Mouse (Mus musculus) cortical plate, adult 2 months (tissue): ENCODE data around the gene St6galnac1.

Experiments
- CTCF ChIP-seq: fragments of 200-500 bp; IDR thresholded peaks from 2 replicates; pipeline ENCODE4 v1.5.1; 2011; ENCODE audit warnings: mild to moderate bottlenecking, control low read depth, low read length; ENCODE audit not compliant: insufficient read depth; ENCODE audit errors: extremely low read depth
- POLR2A ChIP-seq: fragments of 200-500 bp; IDR thresholded peaks from 2 replicates; pipeline ENCODE4 v1.6.1; 2011; ENCODE audit warnings: mild to moderate bottlenecking, low read length, control low read depth; ENCODE audit not compliant: insufficient read depth; ENCODE audit errors: extremely low read depth

DNA sequence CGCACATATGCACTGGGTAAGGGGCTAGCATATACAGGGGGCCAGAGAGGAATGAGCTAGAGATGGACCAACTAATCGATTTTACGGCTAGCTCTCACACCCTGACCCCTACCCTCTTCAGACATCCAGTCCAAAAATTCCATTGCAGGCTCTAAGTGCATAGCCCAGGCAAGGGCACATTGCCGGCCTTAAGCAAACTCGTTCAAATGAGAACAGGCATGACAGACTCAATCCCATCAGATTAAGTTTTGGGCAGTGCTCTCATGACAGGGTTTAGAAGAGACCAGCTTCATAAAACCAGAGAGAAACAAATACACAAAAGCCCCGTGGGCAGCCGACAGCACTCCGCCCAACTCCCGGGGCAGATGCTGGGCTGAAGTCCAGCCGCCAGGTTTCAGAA, 46.9 kb upstream of the St6galnac1 start:
- TF ChIP-seq POLR2A: no peak
- TF ChIP-seq CTCF: no peak
